Mouse (Mus musculus) spleen, adult 18-20 months (tissue): ENCODE measurements around the gene Mgam.
"Not testable (repeated sequence)": the region's sequence is repeated elsewhere in the genome, so short reads cannot be mapped to it uniquely, and the experiment has no call there.

Experiments used
- DNase-seq, 2 experiments: peaks; one replicate each; pipeline ENCODE4 v3.0.0; 2022; ENCODE audit warnings: mixed read lengths in 2 of 2

The Mgam gene

DNA sequence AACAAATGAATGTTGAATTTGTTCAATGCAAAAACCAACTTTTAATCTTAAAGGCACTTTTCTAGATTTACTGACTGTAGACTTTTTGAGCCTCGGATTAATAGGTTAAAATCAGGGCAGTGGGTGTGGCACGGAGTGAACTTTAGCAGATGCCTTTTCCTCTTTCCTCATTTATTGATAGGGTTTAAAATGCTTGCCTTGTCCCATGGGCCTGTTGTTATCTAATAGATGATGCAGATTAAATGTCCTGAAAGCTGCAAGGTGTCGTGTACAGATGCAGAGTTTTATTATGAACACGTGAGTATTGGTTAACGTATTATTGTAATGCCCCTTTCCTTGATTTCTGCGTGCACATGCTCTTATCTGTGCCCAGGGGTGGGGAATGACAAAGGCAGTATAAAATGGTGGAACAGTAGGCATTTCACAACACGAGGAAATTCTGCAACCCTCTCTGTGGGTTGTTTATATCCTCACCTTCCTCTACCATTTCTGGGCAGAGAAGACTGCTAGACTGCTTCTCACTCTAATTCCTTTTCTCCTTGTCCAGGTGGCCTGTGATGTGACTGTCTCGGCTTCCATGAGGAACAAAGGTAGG, at the start of gene Mgam:
TSS of gene Mgam (plus strand) at position 426 of the 595 bp plus-strand sequence.
- DNase-seq, result no peak

DNA sequence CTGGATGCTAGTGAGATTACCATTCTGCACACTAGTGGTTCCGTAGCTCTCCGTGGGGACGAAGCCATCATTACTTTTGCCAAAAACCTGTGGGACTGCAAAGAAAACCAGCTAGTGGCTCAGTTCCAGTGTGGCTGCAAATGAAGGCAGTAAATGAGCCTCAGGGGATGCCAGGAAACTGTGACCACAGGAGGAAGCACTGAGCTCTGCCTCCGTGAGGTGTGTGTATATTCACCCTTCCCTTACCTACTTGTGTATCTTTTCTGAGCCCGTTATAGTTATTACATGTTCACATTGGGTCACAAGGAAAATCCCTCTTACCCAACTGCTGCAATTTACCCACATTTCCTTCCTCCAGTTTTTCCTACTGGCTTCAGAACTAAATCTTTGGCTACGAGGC, 44.3 kb upstream of the Mgam start:
- no peak for DNase-seq

DNA sequence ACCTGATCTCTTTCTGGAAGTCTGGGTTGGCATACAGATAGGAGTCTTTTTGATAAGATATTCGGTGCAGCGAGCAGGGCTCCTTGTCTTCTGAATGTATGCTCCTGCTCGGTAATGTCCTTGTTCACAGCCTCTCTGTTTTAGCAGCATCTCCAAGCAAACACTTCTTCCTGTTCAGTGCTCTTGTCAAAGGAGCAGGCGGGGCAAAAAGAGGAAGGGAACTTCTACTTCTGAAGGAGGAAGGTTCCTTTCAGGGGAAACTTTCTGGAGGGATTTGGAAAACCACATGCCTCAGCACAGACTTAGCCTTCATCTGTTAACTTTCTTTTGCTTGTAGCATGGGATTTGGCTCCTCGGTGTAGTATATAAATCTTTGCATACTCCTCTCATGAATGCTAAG, 43.0 kb upstream of the Mgam start, which contains the start of gene Clec5a:
TSS of gene Clec5a (minus strand) at position 177 of the 400 bp plus-strand sequence.
- DNase-seq, result no peak

DNA sequence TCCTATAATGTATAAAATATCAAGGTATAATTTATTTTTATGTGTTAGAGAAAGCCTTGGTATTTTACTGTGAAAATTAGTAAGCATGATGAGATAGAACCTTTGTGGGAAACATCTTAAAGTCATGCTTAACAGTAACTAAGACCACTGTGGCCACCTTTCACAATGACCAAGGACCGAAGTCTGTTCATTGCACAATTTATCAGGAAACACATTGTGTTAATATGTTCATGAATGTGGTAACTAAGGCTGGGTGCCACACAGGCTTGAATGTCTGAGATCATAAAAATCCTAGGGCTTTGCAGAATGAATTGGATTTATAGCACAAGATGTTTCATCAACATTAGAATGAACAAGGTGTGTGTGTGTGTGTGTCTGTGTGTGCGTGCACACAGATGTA, 40.3 kb upstream of the Mgam start:
- no peak for DNase-seq

DNA sequence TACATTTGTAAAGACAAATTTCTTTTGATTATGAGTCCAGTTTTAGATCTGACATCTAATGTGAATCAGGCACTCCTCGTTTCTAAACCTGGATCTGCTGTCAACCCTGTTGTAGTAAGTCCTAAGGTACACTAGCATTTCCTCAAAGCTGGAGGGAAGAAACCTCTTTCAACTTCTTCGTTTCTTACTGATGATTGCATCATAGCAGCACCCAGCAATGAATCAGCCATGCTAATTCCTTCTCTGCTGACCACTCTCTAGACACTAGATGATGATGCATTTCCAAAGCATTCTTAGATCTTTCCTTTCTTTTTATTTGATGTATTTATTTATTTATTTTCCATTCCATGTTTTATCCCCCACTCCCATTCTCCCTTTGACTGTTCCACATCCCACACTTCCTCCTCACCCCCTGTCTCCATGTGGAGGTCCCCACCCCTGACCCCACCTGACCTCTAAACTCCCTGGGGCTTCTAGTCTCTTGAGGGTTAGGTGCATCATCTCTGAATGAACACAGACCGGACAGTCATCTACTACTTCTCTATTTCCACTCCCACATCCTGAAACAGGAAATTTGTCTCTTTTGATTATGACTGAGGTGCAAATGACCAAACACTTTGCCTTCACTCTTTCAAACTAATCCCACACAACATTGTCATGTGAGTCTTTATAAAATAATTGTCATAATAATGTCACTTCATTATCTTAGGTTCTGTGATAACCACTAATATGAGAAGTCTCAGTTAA, 33.7 kb upstream of the Mgam start:
- no peak for DNase-seq

DNA sequence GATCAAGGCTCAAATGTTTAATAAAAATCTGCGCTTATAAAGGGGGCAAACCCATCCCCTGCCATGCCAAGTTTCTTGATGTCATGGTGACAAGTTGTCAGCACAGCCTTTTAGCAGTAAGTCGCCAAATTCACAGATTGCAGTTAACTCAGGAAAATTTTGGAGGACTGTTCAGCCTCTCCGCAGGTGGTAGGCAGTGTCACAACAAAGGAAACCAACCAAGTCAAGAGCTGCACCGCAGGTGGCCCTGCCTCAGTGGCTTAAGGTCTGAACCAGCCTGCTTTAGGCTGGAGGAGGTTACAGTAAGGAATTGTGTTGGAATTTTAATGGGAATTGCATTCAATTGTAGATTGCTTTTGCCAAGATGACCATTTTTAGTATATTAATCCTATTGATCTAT, 30.1 kb upstream of the Mgam start:
- not testable (repeated sequence) for DNase-seq

DNA sequence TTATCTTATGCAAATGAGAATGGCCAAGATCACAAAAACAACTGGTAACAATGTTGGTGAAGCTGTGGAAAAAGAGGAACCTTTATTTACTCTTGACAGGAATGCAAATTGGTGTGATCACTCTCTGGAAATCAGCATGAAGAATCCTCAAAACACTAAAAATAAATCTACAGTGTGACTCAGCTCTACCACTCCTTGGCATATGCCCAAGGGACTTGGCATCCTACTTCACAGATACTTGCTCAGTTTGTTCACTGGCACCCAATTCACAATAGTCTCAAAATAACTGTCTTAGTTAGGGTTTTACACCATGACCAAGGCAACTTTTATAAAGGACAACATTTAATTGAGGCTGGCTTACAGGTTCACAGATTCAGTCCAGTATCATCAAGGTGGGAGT, 21.2 kb upstream of the Mgam start:
- no peak for DNase-seq

DNA sequence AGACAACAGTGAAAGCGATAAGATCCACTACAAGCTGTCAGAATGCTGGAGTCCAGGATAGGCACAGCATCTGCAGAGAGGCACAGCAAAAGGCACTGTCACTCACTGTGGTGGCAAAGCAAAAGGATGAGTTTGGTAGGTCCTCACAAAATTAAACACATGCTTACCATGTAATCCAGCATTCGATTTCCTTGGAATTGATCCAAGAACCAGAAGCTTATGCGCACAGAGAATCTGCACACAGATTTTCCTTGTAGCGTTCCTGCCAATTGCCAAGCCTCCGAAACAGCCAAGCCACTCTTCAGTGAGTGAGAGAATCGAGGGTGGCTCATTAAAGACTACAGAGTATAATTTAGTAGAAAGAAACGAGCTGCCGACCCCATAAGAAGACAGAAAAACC, 18.4 kb upstream of the Mgam start:
- DNase-seq, result no peak

DNA sequence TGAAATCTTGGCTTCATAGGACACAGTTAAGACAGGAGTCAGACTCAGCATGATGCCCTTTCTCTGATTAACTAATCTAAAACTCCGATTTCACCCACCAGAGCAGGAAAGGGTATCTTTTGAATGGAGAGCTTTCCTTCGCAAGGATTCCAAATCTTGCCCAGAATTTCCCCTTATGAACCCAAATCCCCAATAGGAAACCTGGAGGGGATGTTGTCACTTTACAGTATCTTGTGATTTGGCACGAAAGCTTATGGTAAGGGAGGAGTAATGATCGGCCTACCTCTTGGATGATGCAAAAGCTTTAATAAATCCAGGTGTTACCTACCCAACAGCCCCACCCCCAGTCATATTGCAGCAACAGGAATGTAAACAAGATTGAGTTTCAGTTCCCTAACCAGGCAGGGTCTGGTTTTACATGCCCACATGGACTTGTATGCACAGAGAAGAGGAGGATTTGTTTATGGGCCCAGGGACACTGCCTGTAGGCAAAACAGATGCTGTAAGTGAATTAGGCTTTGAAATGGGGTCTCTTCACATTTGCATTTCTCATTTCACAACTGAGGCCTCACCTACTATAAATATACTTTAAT, 15.3 kb upstream of the Mgam start, which contains the start of gene Tas2r138:
TSS of gene Tas2r138 (minus strand) at position 51 of the 593 bp plus-strand sequence.
- no peak for DNase-seq

DNA sequence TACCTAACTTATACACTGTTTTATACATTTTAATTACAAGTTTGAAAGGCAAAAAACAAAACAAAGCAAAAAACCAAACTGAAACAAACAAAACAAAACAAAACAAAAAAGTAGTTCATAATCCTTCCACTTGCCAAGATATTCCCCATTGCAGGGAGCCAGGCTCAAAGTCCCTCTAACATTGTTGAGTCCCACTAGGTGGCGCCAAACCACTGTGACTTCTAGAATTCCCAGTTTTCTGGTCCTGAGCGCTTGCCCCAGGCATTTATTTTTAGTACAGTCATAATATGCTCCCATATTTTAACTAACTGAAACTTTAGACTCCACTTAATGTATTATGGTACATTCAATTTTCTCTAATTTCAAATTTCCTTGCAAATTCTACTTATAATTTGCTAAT, 10.7 kb upstream of the Mgam start:
- peak in 1 of 2 experiments; percentile 26 for DNase-seq

DNA sequence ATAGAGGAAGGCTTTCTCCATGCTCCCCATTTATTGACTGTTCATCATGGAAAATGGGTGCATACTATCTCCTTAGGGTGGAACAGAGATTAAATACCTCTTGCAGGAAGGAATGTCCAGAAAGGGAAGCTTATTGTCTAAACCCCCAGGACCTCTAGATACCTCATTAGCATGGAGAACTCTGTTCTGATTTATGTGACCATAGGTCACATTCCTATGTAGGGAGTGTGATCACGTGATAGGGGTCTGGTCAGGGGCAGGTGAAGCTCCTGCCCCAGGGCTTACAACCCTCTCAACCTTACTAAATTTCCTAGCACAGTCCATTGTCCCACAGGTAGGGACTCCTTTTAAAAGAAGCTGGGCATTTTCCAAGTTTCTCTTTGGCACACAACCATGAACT, 2.5 kb upstream of the Mgam start:
- no peak for DNase-seq

DNA sequence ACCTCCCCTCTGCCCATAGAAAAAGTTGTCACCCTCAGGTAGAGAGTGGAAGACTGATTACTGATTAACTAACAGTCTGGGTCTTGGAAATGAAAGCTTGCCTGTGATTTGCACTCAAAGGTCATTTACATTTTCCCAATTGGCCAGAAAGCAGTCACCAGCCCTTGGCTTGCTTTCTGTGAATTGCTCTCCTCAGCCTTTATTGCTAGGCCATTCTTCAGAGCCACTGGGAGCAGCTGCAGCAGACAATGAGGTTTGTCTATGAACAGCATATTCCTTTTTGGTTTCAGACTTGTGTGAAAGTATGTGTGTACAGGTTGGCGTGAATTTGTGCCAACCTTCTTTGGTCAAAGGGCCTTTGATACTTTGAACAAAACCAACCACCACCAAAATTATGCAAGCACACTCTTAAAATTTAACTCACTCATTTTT, 6.0 kb downstream of the Mgam start:
- DNase-seq, result no peak

DNA sequence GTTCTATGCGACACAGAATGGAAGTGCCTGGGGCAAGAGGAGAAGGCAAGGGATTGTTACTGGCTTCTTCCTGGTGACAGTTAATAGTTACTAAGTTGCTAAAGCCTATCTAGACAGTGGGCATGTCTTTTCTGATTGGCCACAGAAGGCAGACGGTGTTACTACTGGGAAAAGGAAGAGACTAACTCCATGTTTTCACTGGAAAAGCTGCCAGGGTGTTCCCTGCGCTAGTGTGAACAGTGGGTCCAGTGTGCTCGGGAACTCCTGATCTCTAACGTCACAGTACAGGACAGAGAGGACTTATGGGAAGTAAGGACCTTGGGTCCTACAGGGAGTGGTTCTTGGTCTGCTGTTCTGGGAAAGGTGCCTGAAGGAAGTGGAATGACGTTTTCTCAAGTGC, 6.9 kb downstream of the Mgam start:
- DNase-seq, result no peak

DNA sequence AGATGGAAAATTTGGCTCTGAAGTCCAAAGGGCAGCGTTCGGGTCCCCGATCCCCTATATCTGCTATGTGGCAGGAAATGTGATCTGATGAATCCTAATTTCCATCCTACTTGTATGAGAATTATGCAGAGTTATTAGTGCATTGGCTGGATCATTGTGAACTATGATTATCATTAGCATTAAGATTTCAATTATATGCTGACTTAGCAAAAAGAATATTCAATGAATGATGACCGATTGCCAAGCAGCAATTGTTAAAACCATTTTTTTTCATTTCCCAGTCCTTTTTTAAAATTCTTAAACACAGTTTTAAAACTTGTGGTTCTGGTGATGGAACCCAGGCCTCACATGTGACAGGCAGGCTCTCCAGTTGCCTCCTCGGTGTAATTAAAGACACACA, 9.1 kb downstream of the Mgam start:
- DNase-seq, result no peak

DNA sequence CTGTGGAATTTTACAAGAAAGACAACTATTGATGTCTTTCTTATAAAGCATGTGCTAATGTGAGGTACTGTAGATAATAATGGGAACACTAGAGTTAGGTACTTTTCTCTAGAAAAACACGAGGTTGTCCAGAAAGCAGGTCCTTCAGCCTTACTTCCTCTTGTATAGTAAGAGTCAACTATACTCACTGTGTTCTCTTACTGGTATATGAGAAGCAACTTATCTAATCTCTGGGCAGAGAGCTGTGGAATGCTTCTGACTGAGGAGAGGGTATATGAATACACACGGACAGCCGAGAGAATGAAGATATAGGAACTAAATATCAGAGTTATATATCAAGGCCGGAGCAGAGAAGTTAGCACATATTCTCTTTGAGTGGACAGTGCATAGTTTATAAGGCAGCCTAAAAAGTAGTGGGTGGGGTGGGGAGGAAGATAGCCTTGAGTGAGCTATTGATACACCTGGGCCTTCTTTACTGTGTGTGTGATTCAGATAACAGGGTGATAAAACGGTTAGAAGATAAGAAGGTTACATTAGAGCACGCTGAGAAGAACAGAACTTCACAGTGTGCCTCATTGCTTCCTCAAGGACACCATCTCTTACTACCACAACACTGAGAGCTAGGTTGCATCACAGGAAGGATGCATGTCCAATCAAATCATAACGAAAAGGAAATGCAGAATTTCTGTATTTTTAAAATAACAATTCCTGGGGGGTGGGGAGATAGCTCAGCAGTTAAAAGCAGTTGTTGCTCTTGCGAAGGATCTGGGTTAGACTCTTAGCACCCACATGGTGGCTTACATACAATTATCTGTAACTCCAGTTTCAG, 12.3 kb downstream of the Mgam start:
- DNase-seq, result no peak

DNA sequence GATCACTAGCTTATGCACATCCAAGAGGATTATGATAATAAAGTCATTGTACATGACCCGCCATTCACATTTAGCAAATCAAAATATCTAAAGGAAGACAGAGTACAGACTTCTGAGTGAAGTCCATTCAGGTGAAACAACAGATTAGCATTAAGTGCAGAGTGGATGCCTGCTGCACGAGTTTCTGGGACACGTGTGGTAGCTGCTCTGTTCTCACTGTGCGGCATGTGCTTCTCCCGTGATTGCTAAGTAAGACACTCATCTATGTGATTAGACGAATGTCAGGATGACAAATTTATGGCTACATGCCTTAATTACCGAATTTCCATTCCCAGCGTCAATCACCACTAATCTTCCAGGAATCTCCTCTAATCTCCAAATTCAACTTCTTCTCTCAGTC, 17.1 kb downstream of the Mgam start:
- no peak for DNase-seq

DNA sequence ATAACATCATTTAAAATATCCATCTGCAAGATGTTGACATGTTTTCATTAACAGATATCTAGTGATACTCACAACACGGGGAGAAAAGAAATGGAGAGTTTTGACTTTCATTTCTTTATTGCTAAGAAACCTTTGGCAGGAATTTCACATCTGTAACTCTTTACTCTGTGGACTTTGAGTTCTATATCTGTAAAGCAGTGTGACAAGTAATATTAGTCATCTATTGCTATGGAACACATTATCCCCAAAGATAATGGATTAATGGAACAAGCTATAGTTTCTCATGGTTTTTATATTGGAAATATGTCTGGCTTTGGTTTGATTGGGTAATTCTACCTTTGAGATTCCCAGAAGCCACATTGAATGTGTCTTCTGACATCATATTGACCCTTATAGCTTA, 22.3 kb downstream of the Mgam start:
- DNase-seq, result no peak

DNA sequence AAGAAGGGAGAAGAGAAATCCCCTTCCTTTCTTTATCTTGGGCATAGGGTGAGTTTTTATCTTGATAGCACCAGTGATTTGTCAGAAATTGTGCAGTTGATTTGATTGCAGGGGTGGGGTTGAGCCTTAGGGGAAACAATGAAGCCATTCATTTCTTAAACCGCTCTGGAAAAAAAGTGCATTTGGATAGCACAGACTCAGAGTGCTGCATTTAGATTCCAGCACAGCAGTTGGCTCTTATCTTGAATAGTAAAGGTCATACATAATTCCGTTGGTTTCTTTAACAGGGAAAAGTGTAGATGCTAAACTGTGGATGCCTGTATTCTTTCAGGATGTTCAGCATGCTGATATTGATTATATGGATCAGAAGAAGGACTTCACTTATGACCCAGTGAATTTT, 32.3 kb downstream of the Mgam start:
- no peak for DNase-seq

DNA sequence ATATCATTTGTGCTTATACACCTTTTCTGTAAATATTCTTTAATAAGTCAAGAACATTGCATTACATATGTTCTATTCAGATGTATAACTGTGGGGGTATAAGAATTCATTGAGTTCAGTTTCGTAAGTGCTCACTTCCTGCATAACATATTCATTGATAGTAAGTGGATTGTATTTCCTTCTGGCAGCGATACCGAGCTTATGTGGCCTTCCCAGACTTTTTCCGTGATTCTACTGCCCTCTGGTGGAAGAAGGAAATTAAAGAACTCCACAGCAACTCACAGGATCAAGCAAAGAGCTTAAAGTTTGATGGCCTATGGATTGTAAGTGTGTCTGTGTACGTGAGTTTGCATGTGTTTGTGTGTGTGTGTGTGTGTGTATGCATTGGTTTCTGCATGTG, 60.5 kb downstream of the Mgam start:
- no peak for DNase-seq

DNA sequence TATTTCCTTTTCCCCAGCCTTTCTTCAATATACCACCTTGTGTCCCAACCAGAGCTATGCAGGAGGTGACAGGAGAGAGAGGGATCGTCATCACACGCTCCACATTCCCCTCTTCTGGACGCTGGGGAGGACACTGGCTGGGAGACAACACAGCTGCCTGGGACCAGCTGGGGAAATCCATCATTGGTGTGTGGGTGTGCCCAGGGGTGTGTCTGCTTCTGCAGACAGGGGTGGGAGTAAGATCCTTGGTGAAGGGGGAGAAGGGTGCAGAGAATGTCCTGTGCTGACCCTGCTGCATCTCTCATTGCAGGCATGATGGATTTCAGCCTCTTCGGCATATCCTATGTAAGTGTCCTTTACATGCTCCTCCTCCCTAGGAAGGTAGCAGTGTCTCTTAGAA, 63.4 kb downstream of the Mgam start:
- DNase-seq, result not testable (repeated sequence)

DNA sequence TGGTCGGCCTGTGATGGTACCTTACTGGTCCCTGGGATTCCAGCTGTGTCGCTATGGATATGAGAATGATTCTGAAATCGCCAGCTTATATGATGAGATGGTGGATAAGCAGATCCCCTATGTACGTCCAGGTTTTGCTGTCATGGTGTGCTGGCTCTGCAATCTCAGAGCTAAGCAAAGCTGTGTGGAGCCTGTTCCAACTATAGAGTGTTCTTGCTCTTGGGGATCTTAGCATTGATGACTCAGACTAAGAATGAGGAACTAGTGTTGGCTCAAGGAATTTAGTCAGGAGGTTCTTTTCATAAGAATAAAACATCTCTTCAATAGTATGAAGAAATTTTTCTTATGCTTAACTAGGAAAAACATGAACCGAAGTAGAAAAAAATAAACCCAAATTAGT, 84.9 kb downstream of the Mgam start:
- not testable (repeated sequence) for DNase-seq

DNA sequence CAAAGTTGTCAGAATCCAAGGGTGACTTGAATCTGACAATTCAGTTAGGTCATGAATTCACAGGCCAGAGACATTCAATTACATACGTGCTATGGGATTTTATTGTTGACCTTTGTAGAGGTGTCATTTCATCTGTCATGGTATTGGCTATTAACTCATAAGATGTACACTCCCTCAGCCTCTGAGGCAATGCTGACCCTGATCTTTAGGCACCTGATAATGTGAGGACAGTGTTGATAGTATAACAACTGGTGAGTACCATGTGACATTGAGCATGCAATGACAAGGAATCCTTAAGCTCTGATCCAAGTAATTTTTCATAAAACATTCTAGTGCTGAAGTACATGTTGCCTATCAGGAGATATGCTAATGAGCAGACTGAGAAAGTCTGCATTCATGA, 87.1 kb downstream of the Mgam start:
- no peak for DNase-seq

DNA sequence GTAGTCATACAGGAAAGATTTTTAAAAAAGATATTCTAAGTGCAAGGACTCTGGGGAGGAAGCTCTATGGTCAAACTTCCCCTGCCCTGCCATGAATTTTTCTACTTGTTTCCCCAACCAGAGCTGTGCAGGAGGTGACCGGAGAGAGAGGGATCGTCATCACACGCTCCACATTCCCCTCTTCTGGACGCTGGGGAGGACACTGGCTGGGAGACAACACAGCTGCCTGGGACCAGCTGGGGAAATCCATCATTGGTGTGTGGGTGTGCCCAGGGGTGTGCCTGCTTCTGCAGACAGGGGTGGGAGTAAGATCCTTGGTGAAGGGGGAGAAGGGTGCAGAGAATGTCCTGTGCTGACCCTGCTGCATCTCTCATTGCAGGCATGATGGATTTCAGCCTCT, 99.9 kb downstream of the Mgam start:
- not testable (repeated sequence) for DNase-seq
